8 mouse cellular contexts compared by ENCODE assay signal in genomic region chr9:51076979-51077315, GRCm38 (mm10). TPM values are rescaled to one million over a fixed set of nuclear protein-coding genes. Genes with fewer than 3 reads are reported as not detected.
A peak's percentile ranks its signal among the peaks of the same experiment; 100 is the strongest.
DNase-seq lines count a peak whose midpoint lies in the region; ATAC-seq lines count a peak whose summit lies in the region.

TSS of gene Layn (minus strand) at chr9:51077094.

- WGBS in hindbrain, embryonic 12.5 days: 1% methylated on average over 14 of the region's 14 CpGs

- no peaks in the 10 kb centered on the region for H3K36me3 ChIP-seq in hindbrain, embryonic 12.5 days

- intact Hi-C loops in left cerebral cortex, postnatal 10 days (cut with DNase I): no loop called here

- peak; percentile 83 for ATAC-seq in hindbrain, embryonic 12.5 days (ENCODE audit: low FRiP score)
- ATAC-seq in megakaryocyte, adult 5-6 weeks (ENCODE audit: poor library complexity, severe bottlenecking): peak; percentile 90

- peak within 1 kb of the TSS; percentile 35 for H3K4me3 ChIP-seq in hindbrain, embryonic 12.5 days

- H3K27ac ChIP-seq in hindbrain, embryonic 12.5 days: no peak within 1 kb of the TSS

- peak within 1 kb of the TSS; percentile 65 for H3K4me2 ChIP-seq in hindbrain, embryonic 12.5 days (replicated peaks)

- peak; percentile 46 for DNase-seq in WW6 (ENCODE audit: low read depth, low spot score)
- peak; percentile 33 to 45 for DNase-seq in cerebellum, postnatal 14 days
- DNase-seq in frontal cortex, postnatal 14 days (ENCODE audit: low spot score in 2 of 2): peak; percentile 53 to 60
- peak; percentile 72 to 93 for DNase-seq in left cerebral cortex, postnatal 10 days (ENCODE audit: extremely low spot score in 1 of 2, low spot score in 2 of 2)
- peak; percentile 20 for DNase-seq in retina, postnatal 7 days (ENCODE audit: low read depth, low spot score)
- peak; percentile 39 for DNase-seq in urinary bladder, postnatal 10 days (ENCODE audit: low spot score)

- peak within 1 kb of the TSS; percentile 50 for H3K9ac ChIP-seq in hindbrain, embryonic 12.5 days

- H3K4me1 ChIP-seq in hindbrain, embryonic 12.5 days: peaks cover 16% of the 10 kb centered on the region

- H3K27me3 ChIP-seq in hindbrain, embryonic 12.5 days: peaks cover 5% of the 10 kb centered on the region; the same call in 1 of the 2 replicates

- no peaks in the 10 kb centered on the region for H3K9me3 ChIP-seq in hindbrain, embryonic 12.5 days (replicated peaks)

RNA-seq across cellular contexts. Expression of gene Layn, which starts in this region (rescaled TPM):
- polyA plus RNA-seq in hindbrain, embryonic 12.5 days (2016; fragmentation: Nextera tagmentation; extraction: Ambion mirVana): 0.84 and 2.5 TPM in 2 replicates
- total RNA-seq in left cerebral cortex, postnatal 10 days (2021): 10 to 100 TPM; 18.4 to 20.3 TPM
- total RNA-seq in megakaryocyte, adult 5-6 weeks (2015): 5.9 and 8.1 TPM in 2 replicates
- 16.3 and 20.6 TPM in 2 replicates for total RNA-seq in megakaryocyte, adult 5-6 weeks (2017)

Comparison
In these comparisons a context has a peak if more than half of its experiments do, and no peak if none do; other contexts are left out.
1. DNase-seq: peak in every context shown above with its lines; median percentile 82 in left cerebral cortex, postnatal 10 days; 56 in frontal cortex, postnatal 14 days; 46 in WW6; 39 in cerebellum, postnatal 14 days; 39 in urinary bladder, postnatal 10 days; 20 in retina, postnatal 7 days.